ENCODE assay signal across 8 mouse cellular contexts in genomic region chr4:133085011-133085782, GRCm38 (mm10). TPM values are rescaled to one million over a fixed set of nuclear protein-coding genes. Genes with fewer than 3 reads are reported as not detected.
A peak's percentile ranks its signal among the peaks of the same experiment; 100 is the strongest.
DNase-seq lines count a peak whose midpoint lies in the region; ATAC-seq and TF ChIP-seq lines count a peak whose summit lies in the region.

No protein-coding gene starts in this region.

- no peaks in the 10 kb centered on the region for H3K9me3 ChIP-seq in liver, embryonic 13.5 days (replicated peaks)

- no peak for TF ChIP-seq CTCF in cerebellum, adult 2 months (IDR thresholded peaks at IDR 0.05; ENCODE audit: borderline replicate concordance, insufficient read depth, low read depth, low read length)
- TF ChIP-seq CTCF in kidney, adult 2 months (conservative IDR thresholded peaks at IDR 0.05; ENCODE audit: insufficient read depth, insufficient read length, low read depth, low read length) = no peak

- H3K4me2 ChIP-seq in liver, embryonic 13.5 days = peak overlapping the region; percentile 65

- peaks cover 33% of the 10 kb centered on the region for H3K4me1 ChIP-seq in cerebellum, adult 2 months (ENCODE audit: control insufficient read depth, insufficient read depth, low read length)
- peaks cover 30% of the 10 kb centered on the region for H3K4me1 ChIP-seq in kidney, adult 2 months (ENCODE audit: control insufficient read depth, insufficient read depth, low read length)
- peaks cover 41% of the 10 kb centered on the region for H3K4me1 ChIP-seq in liver, embryonic 13.5 days (replicated peaks)

- H3K36me3 ChIP-seq in kidney, adult 2 months (ENCODE audit: control insufficient read depth, insufficient read depth, low read length) = no peaks in the 10 kb centered on the region
- no peaks in the 10 kb centered on the region for H3K36me3 ChIP-seq in liver, embryonic 13.5 days

- peak overlapping the region; percentile 45 for H3K4me3 ChIP-seq in cerebellum, adult 2 months (replicated peaks; ENCODE audit: insufficient read depth, low read depth, low read length)
- peak overlapping the region; percentile 34 for H3K4me3 ChIP-seq in kidney, adult 2 months (ENCODE audit: insufficient read depth, low read depth, low read length)
- H3K4me3 ChIP-seq in liver, embryonic 13.5 days (replicated peaks) = peak overlapping the region; percentile 44

- H3K27me3 ChIP-seq in cerebellum, adult 2 months (ENCODE audit: control insufficient read depth, insufficient read depth, low read length) = no peaks in the 10 kb centered on the region
- H3K27me3 ChIP-seq in kidney, adult 2 months (replicated peaks; ENCODE audit: control insufficient read depth, insufficient read depth, low read length) = no peaks in the 10 kb centered on the region
- peaks cover 41% of the 10 kb centered on the region for H3K27me3 ChIP-seq in liver, embryonic 13.5 days

- H3K27ac ChIP-seq in cerebellum, adult 2 months (ENCODE audit: insufficient read depth, low read length) = peak overlapping the region; percentile 47
- peak overlapping the region; percentile 92 for H3K27ac ChIP-seq in kidney, adult 2 months (ENCODE audit: insufficient read depth, low read depth, low read length)
- peak overlapping the region; percentile 25; the same call in 1 of the 2 replicates for H3K27ac ChIP-seq in liver, embryonic 13.5 days

- no peak; the same call in 1 of the 2 replicates for TF ChIP-seq POLR2A in cerebellum, adult 2 months (IDR thresholded peaks at IDR 0.05; ENCODE audit: borderline replicate concordance, insufficient read depth, low read length)
- peak; percentile 3 for TF ChIP-seq POLR2A in kidney, adult 2 months (IDR thresholded peaks at IDR 0.05; ENCODE audit: low read depth, low read length)

- 2% methylated on average over 53 of the region's 53 CpGs for WGBS in cerebellum, adult 2 months
- WGBS in kidney, adult 2 months = 3% methylated on average over 53 of the region's 53 CpGs
- WGBS in liver, embryonic 13.5 days (ENCODE audit: insufficient replicate concordance) = 4% methylated on average over 53 of the region's 53 CpGs

- peak; percentile 65 for DNase-seq in ovary, adult 18-20 months (ENCODE audit: low spot score)
- DNase-seq in ovary, postnatal 14 days (ENCODE audit: low spot score) = no peak
- peak; percentile 72 to 73 for DNase-seq in cerebellum, adult 2 months
- peak; percentile 52 to 74 for DNase-seq in frontal cortex, postnatal 36 days (ENCODE audit: low spot score in 2 of 2)
- DNase-seq in kidney, adult 2 months = peak; percentile 78
- no peak for DNase-seq in liver, embryonic 13.5 days
- DNase-seq in urinary bladder, postnatal 25 days (ENCODE audit: low spot score) = peak; percentile 57

- H3K9ac ChIP-seq in liver, embryonic 13.5 days = no peak overlapping the region

- no peak for ATAC-seq in liver, embryonic 13.5 days (ENCODE audit: low read depth)
- peak; percentile 25 for ATAC-seq in neutrophil, adult 5-6 weeks (ENCODE audit: extremely low read depth, insufficient number of reproducible peaks, low FRiP score, poor library complexity, severe bottlenecking)

RNA-seq across cellular contexts. Expression of gene Wasf2, which starts 45.1 kb away (rescaled TPM):
- polyA plus RNA-seq in cerebellum, adult 2 months (2012; rRNA removed) = 15.0 and 16.3 TPM in 2 replicates
- 37.0 and 45.7 TPM in 2 replicates for polyA plus RNA-seq in kidney, adult 2 months (2012; rRNA removed)
- 52.3 and 54.0 TPM in 2 replicates for polyA plus RNA-seq in liver, embryonic 13.5 days (2015; fragmentation: Nextera tagmentation; extraction: Ambion mirVana)
- 89.1 and 105 TPM in 2 replicates for total RNA-seq in neutrophil, adult 5-6 weeks (2017)

Comparison
In these comparisons a context has a peak if more than half of its experiments do, and no peak if none do; other contexts are left out.
1. DNase-seq: peak in ovary, adult 18-20 months (single experiment), cerebellum, adult 2 months (2 of 2), frontal cortex, postnatal 36 days (2 of 2), kidney, adult 2 months (single experiment) and urinary bladder, postnatal 25 days (single experiment); none in ovary, postnatal 14 days (single experiment) and liver, embryonic 13.5 days (single experiment).
2. H3K27ac ChIP-seq: peak in every context shown above with its lines; median percentile 92 in kidney, adult 2 months; 47 in cerebellum, adult 2 months; 25 in liver, embryonic 13.5 days.
3. Peak in every context shown above with its lines, with median percentiles within 50 percentile points of each other: H3K4me3 ChIP-seq.